Mouse (Mus musculus): Measurements from ENCODE around the gene Cldn15.

DNA sequence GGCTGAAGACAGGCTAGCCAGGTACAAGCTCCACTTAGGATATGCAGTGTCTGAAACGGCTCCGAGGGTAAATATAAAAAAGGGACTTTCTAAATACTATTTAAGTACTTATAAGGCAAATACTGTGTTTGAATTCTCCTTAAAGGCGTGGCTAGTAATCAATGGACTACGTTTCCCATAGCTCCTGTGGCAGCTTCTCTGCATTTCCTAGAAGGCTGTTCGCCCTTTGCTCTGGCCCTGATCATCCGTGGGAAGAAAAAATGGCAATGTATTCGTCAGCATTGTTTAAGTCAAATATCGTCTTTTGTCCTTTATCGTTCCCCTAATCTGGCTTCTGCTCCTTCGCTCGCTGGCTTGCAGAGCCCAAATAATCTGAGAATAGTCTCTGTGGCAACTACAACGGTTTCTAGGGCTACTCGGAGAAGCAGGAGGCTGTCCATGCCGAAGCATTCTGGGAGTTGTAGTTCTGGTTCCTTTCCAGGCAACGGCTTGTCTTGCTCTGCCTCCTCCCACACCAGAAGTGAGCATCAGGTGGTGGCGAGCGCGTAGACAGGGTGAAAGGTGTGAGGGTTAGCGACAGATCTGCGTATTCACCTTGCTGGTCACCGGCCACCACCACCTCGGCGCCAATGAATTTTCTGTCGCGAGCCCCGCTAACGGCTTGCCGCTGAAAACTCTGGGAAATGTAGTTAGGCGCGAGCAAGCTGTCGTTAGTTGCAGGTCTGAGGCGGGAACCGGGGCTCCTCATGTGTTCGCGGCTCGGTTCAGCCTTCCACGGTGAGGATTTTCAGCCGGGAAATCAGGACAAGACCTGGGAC, 47.6 kb upstream of the Cldn15 start:
- TF ChIP-seq CTCF (IDR thresholded peaks at IDR 0.05; ENCODE audit: borderline replicate concordance, extremely low read depth, insufficient read depth, insufficient read length) (no peak), POLR2A (IDR thresholded peaks at IDR 0.05; ENCODE audit: borderline replicate concordance, extremely low read depth, insufficient read depth, insufficient read length, poor library complexity, severe bottlenecking) (no peak)
